Comparison of ENCODE assay signal across 9 mouse cellular contexts in the genomic region with DNA sequence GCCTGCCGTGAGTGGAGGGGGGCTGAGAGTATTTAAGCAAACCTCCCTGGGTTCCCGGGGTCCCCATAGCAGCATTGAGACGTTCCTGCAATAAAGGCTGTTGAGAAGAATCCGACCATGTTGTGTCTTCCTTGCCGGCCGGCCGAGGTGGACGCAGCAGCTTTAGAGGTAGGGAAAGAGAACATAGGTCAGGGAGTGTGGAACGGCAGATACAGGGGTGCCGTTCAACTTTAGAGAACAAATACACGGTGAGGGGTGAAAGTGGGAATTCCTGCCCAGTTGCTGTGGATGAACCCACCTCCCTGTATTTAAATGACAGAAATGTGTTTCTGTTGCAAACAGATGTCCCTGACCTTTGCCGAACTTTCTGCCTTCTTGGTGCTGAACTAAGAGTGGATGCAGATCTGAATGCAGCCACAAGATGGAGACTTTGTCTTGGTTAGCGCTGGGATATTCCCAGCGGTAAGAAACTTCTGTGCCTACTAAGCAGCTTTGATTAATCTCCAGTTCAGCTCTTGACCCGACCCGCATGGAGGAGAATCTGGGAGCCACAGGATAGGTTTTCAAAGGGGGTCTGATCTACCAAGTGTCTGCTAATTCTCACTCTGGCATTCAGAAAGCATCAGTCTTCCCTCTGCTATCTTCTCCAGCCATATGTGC. TPM values are rescaled to one million over a fixed set of nuclear protein-coding genes. Genes with fewer than 3 reads are reported as not detected.
DNase-seq lines count a peak whose midpoint lies in the region; ATAC-seq and TF ChIP-seq lines count a peak whose summit lies in the region.
"Had no signal": no experiment of that assay in that cellular context is flagged by ENCODE, and none has a peak within 500 bp of the region (broad histone marks: within the 10 kb centered on the region; RNA-seq: fewer than 3 reads in every experiment).

No protein-coding gene starts in this region.

- no peak overlapping the region for H3K9ac ChIP-seq in forebrain, embryonic 12.5 days
- H3K9ac ChIP-seq in hindbrain, postnatal 0 days (replicated peaks; ENCODE audit: low read length), result no peak overlapping the region
- no peak overlapping the region for H3K9ac ChIP-seq in limb, embryonic 14.5 days (ENCODE audit: low read depth, low read length, severe bottlenecking)
- H3K9ac ChIP-seq: heart, embryonic 13.5 days had no signal

- no peaks in the 10 kb centered on the region for H3K36me3 ChIP-seq in forebrain, embryonic 10.5 days (replicated peaks)
- H3K36me3 ChIP-seq in forebrain, embryonic 12.5 days (replicated peaks), result no peaks in the 10 kb centered on the region
- no peaks in the 10 kb centered on the region for H3K36me3 ChIP-seq in hindbrain, postnatal 0 days (ENCODE audit: insufficient read depth, low read length)
- H3K36me3 ChIP-seq in limb, embryonic 14.5 days (ENCODE audit: control insufficient read depth, insufficient read depth, low read length), result no peaks in the 10 kb centered on the region
- H3K36me3 ChIP-seq in small intestine, adult 2 months (ENCODE audit: control insufficient read depth, insufficient read depth, low read length), result no peaks in the 10 kb centered on the region
- H3K36me3 ChIP-seq: heart, embryonic 13.5 days had no signal

- no peaks in the 10 kb centered on the region for H3K9me3 ChIP-seq in forebrain, embryonic 10.5 days
- no peaks in the 10 kb centered on the region for H3K9me3 ChIP-seq in forebrain, embryonic 12.5 days
- no peaks in the 10 kb centered on the region for H3K9me3 ChIP-seq in hindbrain, postnatal 0 days (ENCODE audit: low read length)
- no peaks in the 10 kb centered on the region for H3K9me3 ChIP-seq in limb, embryonic 14.5 days (ENCODE audit: control insufficient read depth, low read length)
- H3K9me3 ChIP-seq: heart, embryonic 13.5 days had no signal

- DNase-seq in forebrain, embryonic 10.5 days (ENCODE audit: extremely low spot score, low spot score), result peak; percentile 23
- peak; percentile 12 for DNase-seq in ovary, postnatal 36 days (ENCODE audit: low spot score)
- DNase-seq in ovary, postnatal 10 days (ENCODE audit: low spot score), result no peak
- DNase-seq in cerebellum, adult 9-11 months, result peak; percentile 70
- peak; percentile 81 for DNase-seq in hindbrain, postnatal 0 days (ENCODE audit: low spot score)
- DNase-seq in limb, embryonic 14.5 days (ENCODE audit: low spot score), result peak; percentile 76

- no peak for TF ChIP-seq POLR2A in limb, embryonic 14.5 days (IDR thresholded peaks at IDR 0.05; ENCODE audit: borderline replicate concordance, extremely low read depth, insufficient read depth, insufficient read length)
- no peak for TF ChIP-seq POLR2A in small intestine, adult 2 months (IDR thresholded peaks at IDR 0.05; ENCODE audit: low read depth, low read length)

- WGBS in forebrain, embryonic 10.5 days, result 54% methylated on average over 16 of the region's 16 CpGs
- 55% methylated on average over 16 of the region's 16 CpGs for WGBS in forebrain, embryonic 12.5 days
- 49% methylated on average over 16 of the region's 16 CpGs for WGBS in hindbrain, postnatal 0 days
- WGBS in limb, embryonic 14.5 days, result 48% methylated on average over 16 of the region's 16 CpGs
- 40% methylated on average over 16 of the region's 16 CpGs for WGBS in small intestine, adult 2 months

- H3K4me2 ChIP-seq in forebrain, embryonic 12.5 days, result no peak overlapping the region
- no peak overlapping the region for H3K4me2 ChIP-seq in hindbrain, postnatal 0 days (ENCODE audit: low read depth, low read length)
- no peak overlapping the region for H3K4me2 ChIP-seq in limb, embryonic 14.5 days (replicated peaks; ENCODE audit: low read depth, low read length, severe bottlenecking)
- H3K4me2 ChIP-seq: heart, embryonic 13.5 days had no signal

- H3K27ac ChIP-seq in forebrain, embryonic 10.5 days, result no peak overlapping the region
- no peak overlapping the region for H3K27ac ChIP-seq in forebrain, embryonic 12.5 days
- no peak overlapping the region for H3K27ac ChIP-seq in hindbrain, postnatal 0 days
- no peak overlapping the region for H3K27ac ChIP-seq in limb, embryonic 14.5 days (replicated peaks; ENCODE audit: low read depth, low read length)
- H3K27ac ChIP-seq in small intestine, adult 2 months (ENCODE audit: insufficient read depth, low read depth, low read length), result no peak overlapping the region
- H3K27ac ChIP-seq: heart, embryonic 13.5 days had no signal

- ATAC-seq in forebrain, embryonic 12.5 days (ENCODE audit: low FRiP score), result no peak
- ATAC-seq in hindbrain, postnatal 0 days, result peak; percentile 38
- no peak for ATAC-seq in limb, embryonic 14.5 days (ENCODE audit: low FRiP score, low read depth)

- H3K27me3 ChIP-seq in forebrain, embryonic 10.5 days (ENCODE audit: poor library complexity, severe bottlenecking), result no peaks in the 10 kb centered on the region
- no peaks in the 10 kb centered on the region for H3K27me3 ChIP-seq in forebrain, embryonic 12.5 days
- no peaks in the 10 kb centered on the region for H3K27me3 ChIP-seq in hindbrain, postnatal 0 days (ENCODE audit: insufficient read depth, low read length)
- H3K27me3 ChIP-seq in limb, embryonic 14.5 days (ENCODE audit: control insufficient read depth, insufficient read depth, low read length), result no peaks in the 10 kb centered on the region
- no peaks in the 10 kb centered on the region for H3K27me3 ChIP-seq in small intestine, adult 2 months (ENCODE audit: control insufficient read depth, insufficient read depth, low read length)
- H3K27me3 ChIP-seq: heart, embryonic 13.5 days had no signal

- no peak overlapping the region for H3K4me3 ChIP-seq in forebrain, embryonic 10.5 days
- H3K4me3 ChIP-seq in forebrain, embryonic 12.5 days (replicated peaks), result no peak overlapping the region
- no peak overlapping the region for H3K4me3 ChIP-seq in hindbrain, postnatal 0 days (ENCODE audit: low read length)
- no peak overlapping the region for H3K4me3 ChIP-seq in limb, embryonic 14.5 days (replicated peaks; ENCODE audit: low read length)
- no peak overlapping the region for H3K4me3 ChIP-seq in small intestine, adult 2 months (ENCODE audit: low read depth, low read length)
- H3K4me3 ChIP-seq: heart, embryonic 13.5 days had no signal

- peaks cover 9% of the 10 kb centered on the region for H3K4me1 ChIP-seq in forebrain, embryonic 10.5 days
- H3K4me1 ChIP-seq in forebrain, embryonic 12.5 days, result peaks cover 5% of the 10 kb centered on the region
- H3K4me1 ChIP-seq in hindbrain, postnatal 0 days (ENCODE audit: insufficient read depth, low read length), result no peaks in the 10 kb centered on the region
- no peaks in the 10 kb centered on the region for H3K4me1 ChIP-seq in limb, embryonic 14.5 days (ENCODE audit: control insufficient read depth, insufficient read depth, low read length)
- H3K4me1 ChIP-seq in small intestine, adult 2 months (ENCODE audit: control insufficient read depth, insufficient read depth, insufficient read length, low read length), result no peaks in the 10 kb centered on the region

- TF ChIP-seq CTCF in hindbrain, postnatal 0 days (IDR thresholded peaks at IDR 0.05; ENCODE audit: low read depth), result peak; percentile 92
- peak; percentile 36; the same call in 1 of the 2 replicates for TF ChIP-seq CTCF in small intestine, adult 2 months (IDR thresholded peaks at IDR 0.05; ENCODE audit: extremely low read depth, insufficient read length, insufficient replicate concordance, low read depth, low read length)

RNA-seq across cellular contexts. Expression of a gene that starts 16.8 kb away (rescaled TPM):
- polyA plus RNA-seq in forebrain, embryonic 10.5 days (2016; fragmentation: Nextera tagmentation; extraction: Ambion mirVana), result 0.14 and 0.22 TPM in 2 replicates
- 0.14 and 0.26 TPM in 2 replicates for polyA plus RNA-seq in forebrain, embryonic 12.5 days (2016; fragmentation: Nextera tagmentation; extraction: Ambion mirVana)
- 0.93 and 0.94 TPM in 2 replicates for total RNA-seq in hindbrain, postnatal 0 days (2014; rRNA removed)
- polyA plus RNA-seq in hindbrain, postnatal 0 days (2015; fragmentation: Nextera tagmentation; extraction: Ambion mirVana), result 0.29 and 0.43 TPM in 2 replicates
- polyA plus RNA-seq in limb, embryonic 14.5 days (2012; rRNA removed), result 0.96 and 1.3 TPM in 2 replicates
- polyA plus RNA-seq in limb, embryonic 14.5 days (2014; fragmentation: Nextera tagmentation; extraction: Ambion mirVana), result 1.1 and 1.5 TPM in 2 replicates
- polyA plus RNA-seq in small intestine, adult 2 months (2012; rRNA removed), result 0.06 and 0.17 TPM in 2 replicates
